Mouse (Mus musculus): Measurements from ENCODE around the gene Tmem9. TPM values are rescaled to one million over a fixed set of nuclear protein-coding genes. Genes with fewer than 3 reads are reported as not detected.

The Tmem9 gene
- polyA plus RNA-seq, 1 experiment from 2014 or later, result 57.4 TPM

DNA sequence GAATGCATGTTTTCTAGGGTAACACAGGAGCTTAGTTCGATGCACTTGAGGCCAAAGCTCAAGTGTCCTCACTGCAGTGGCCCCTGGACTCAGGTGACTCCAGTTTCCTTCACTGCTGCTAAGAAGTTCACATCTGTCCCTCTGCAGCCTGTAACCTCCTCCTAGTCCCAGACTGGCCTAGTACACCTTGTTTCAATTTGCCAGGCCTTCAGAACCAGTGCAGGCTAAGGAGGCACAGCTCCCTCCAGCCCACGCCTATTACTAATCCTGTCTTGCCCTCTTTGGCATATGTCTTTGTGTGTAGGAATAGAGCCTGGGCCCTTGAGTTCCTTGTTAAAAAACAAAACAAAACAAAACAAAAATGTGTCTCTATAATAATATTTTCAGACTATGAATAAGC, 9.4 kb downstream of the Tmem9 start:
- peak overlapping the region; percentile 45; the same call in 1 of the 2 replicates for H3K27ac ChIP-seq (ENCODE audit: low read depth)

DNA sequence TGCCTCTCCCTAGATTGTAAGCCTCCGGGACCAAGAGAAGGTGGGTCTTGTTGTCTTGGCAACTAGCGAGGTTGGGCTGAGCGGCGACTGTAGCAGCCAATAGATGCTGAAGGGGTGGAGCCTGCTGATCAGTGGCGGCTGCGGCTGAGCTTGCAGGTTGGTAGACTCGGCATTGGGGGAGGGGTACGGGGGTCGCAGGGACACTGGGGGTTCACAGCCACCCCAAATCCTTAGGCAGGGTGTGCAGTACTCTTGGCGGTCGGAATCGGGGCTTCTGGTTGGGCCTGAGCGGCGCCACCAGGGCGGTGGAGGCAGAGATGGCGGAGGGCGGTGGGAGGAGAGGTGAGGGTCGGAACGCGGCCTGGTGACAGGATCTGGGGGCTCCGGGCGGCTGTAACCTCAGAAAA, 10.0 kb downstream of the Tmem9 start:
- H3K27me3 ChIP-seq (ENCODE audit: insufficient read depth, low read length), result no peaks in the 10 kb centered on the region
- H3K4me1 ChIP-seq (ENCODE audit: insufficient read depth), result peaks cover 34% of the 10 kb centered on the region
- DNase-seq (peak; percentile 91), ATAC-seq (peak; percentile 94)
- 0% methylated on average over 22 of the region's 22 CpGs for WGBS (ENCODE audit: insufficient replicate concordance)
- H3K9me3 ChIP-seq (ENCODE audit: low read length), result no peaks in the 10 kb centered on the region
- H3K9ac ChIP-seq (replicated peaks), result peak overlapping the region; percentile 76
- H3K36me3 ChIP-seq (replicated peaks; ENCODE audit: insufficient read depth, low read length), result peaks cover 19% of the 10 kb centered on the region
- peak overlapping the region; percentile 85 for H3K4me2 ChIP-seq (ENCODE audit: low read depth, low read length)
- peak overlapping the region; percentile 73 for H3K27ac ChIP-seq (ENCODE audit: low read depth)
- H3K4me3 ChIP-seq (ENCODE audit: low read depth, low read length), result peak overlapping the region; percentile 86
- TF ChIP-seq EP300 (IDR thresholded peaks at IDR 0.05; ENCODE audit: low read depth), result no peak
- TF ChIP-seq CTCF (IDR thresholded peaks at IDR 0.05; ENCODE audit: low read depth), result no peak

More for the DNA sequence above, 9.4 kb downstream of the Tmem9 start:
- Histone ChIP-seq H3K4me3 (ENCODE audit: low read depth, low read length) (peak overlapping the region; percentile 86), H3K9ac (replicated peaks) (0 out of 2 replicates have a peak overlapping the region, but pooled peaks have one; percentile 76), H3K4me2 (ENCODE audit: low read depth, low read length) (peak overlapping the region; percentile 85), H3K4me1 (ENCODE audit: insufficient read depth) (peaks cover 34% of the 10 kb centered on the region), H3K36me3 (replicated peaks; ENCODE audit: insufficient read depth, low read length) (peaks cover 15% of the 10 kb centered on the region), H3K9me3 (ENCODE audit: low read length) (no peaks in the 10 kb centered on the region), H3K27me3 (ENCODE audit: insufficient read depth, low read length) (no peaks in the 10 kb centered on the region)
- TF ChIP-seq EP300 (IDR thresholded peaks at IDR 0.05; ENCODE audit: low read depth) (no peak), CTCF (IDR thresholded peaks at IDR 0.05; ENCODE audit: low read depth) (no peak)
- no peak for DNase-seq
- ATAC-seq, result no peak
- 74% methylated on average over 2 of the region's 2 CpGs for WGBS (ENCODE audit: insufficient replicate concordance)

DNA sequence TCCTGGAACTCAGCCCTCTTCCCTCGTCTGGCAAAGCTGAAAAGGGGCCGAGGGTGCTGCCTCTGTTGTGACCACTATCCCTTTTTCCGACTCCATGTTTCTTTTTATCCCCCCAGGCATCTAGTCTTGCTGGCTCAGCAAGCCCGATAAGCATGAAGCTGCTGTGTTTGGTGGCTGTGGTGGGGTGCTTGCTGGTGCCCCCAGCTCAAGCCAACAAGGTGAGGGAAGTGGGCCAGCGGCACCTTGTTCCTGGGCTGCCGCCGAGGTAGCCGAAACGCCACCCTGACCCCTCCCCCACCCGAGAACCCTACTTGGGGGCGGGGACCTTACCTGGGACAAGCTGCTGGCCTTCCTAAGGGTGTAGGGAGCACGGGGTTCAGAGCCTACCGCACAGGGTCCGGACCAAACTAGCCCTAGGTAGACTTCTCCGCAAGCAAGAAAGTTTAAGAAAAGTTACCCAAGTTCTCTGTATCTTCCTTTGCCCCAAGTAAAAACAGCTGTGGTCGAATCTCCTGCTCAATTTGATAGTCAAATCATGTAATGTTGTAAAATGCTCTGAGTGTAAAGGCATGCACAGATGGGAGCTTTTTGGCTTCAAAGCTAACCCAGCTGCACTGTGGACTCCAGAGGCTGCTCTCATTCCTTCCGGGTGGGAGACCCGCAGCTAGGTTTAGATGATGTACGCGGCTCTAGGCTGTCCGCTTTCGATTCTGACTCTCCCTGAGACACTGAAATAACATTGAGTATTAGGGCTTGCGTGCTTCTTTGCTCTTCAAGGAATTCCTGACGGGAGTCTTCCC, 10.6 kb downstream of the Tmem9 start:
- H3K4me3 ChIP-seq (ENCODE audit: low read depth, low read length), result peak overlapping the region; percentile 86

GRCm38 (mm10) chr1:136030201-136030600, 22.3 kb downstream of the Tmem9 start:
- 87% methylated on average over 7 of the region's 7 CpGs for WGBS (ENCODE audit: insufficient replicate concordance)
- no peak for ATAC-seq
- no peak for DNase-seq
- Histone ChIP-seq H3K9me3 (ENCODE audit: low read length) (no peaks in the 10 kb centered on the region), H3K4me1 (ENCODE audit: insufficient read depth) (no peaks in the 10 kb centered on the region), H3K4me2 (ENCODE audit: low read depth, low read length) (no peak overlapping the region), H3K9ac (replicated peaks) (no peak overlapping the region), H3K36me3 (replicated peaks; ENCODE audit: insufficient read depth, low read length) (peaks cover 70% of the 10 kb centered on the region), H3K27me3 (ENCODE audit: insufficient read depth, low read length) (no peaks in the 10 kb centered on the region), H3K27ac (ENCODE audit: low read depth) (no peak overlapping the region), H3K4me3 (ENCODE audit: low read depth, low read length) (no peak overlapping the region)
- TF ChIP-seq EP300 (IDR thresholded peaks at IDR 0.05; ENCODE audit: low read depth), result no peak
- no peak for TF ChIP-seq CTCF (IDR thresholded peaks at IDR 0.05; ENCODE audit: low read depth)

More for the DNA sequence above, 10.6 kb downstream of the Tmem9 start:
- Histone ChIP-seq H3K36me3 (replicated peaks; ENCODE audit: insufficient read depth, low read length) (peaks cover 26% of the 10 kb centered on the region), H3K9ac (replicated peaks) (peak overlapping the region; percentile 76), H3K4me2 (ENCODE audit: low read depth, low read length) (peak overlapping the region; percentile 85), H3K4me1 (ENCODE audit: insufficient read depth) (peaks cover 31% of the 10 kb centered on the region), H3K27ac (ENCODE audit: low read depth) (peak overlapping the region; percentile 73), H3K9me3 (ENCODE audit: low read length) (no peaks in the 10 kb centered on the region), H3K27me3 (ENCODE audit: insufficient read depth, low read length) (no peaks in the 10 kb centered on the region)
- TF ChIP-seq EP300 (IDR thresholded peaks at IDR 0.05; ENCODE audit: low read depth) (no peak), CTCF (IDR thresholded peaks at IDR 0.05; ENCODE audit: low read depth) (no peak)
- DNase-seq, result peak; percentile 71
- peak; percentile 31 for ATAC-seq
- 10% methylated on average over 24 of the region's 24 CpGs for WGBS (ENCODE audit: insufficient replicate concordance)

GRCm38 (mm10) chr1:136031697-136032096, 23.7 kb downstream of the Tmem9 start:
- no peaks in the 10 kb centered on the region for H3K9me3 ChIP-seq (ENCODE audit: low read length)
- DNase-seq (no peak), ATAC-seq (no peak)
- peaks cover 55% of the 10 kb centered on the region for H3K36me3 ChIP-seq (replicated peaks; ENCODE audit: insufficient read depth, low read length)
- WGBS (ENCODE audit: insufficient replicate concordance), result 77% methylated on average over 6 of the region's 8 CpGs
- no peaks in the 10 kb centered on the region for H3K4me1 ChIP-seq (ENCODE audit: insufficient read depth)
- H3K27me3 ChIP-seq (ENCODE audit: insufficient read depth, low read length), result no peaks in the 10 kb centered on the region
- H3K9ac ChIP-seq (replicated peaks), result no peak overlapping the region
- H3K4me3 ChIP-seq (ENCODE audit: low read depth, low read length), result no peak overlapping the region
- TF ChIP-seq CTCF (IDR thresholded peaks at IDR 0.05; ENCODE audit: low read depth) (no peak), EP300 (IDR thresholded peaks at IDR 0.05; ENCODE audit: low read depth) (no peak)
- H3K27ac ChIP-seq (ENCODE audit: low read depth), result no peak overlapping the region
- no peak overlapping the region for H3K4me2 ChIP-seq (ENCODE audit: low read depth, low read length)

DNA sequence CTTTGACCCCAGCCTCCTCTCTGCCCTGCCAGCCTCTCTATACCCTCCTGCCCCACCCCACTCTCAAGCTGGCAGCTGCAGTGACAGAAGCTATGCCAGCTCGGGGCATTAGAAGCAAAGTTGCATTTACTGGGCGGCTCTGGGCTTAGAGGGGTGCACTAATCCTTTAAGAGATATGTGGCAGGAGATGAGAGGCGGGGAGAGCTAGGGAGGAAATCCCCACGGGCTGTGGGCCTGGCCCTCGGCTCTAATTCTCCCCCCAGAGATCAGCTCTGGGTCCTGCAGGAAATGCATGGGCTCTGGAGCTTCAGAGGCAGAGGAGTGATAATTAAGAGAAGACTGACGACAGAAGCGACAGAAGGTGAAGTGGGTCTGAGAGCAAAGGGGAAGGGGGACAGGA, 25.0 kb downstream of the Tmem9 start:
- H3K9ac ChIP-seq (replicated peaks), result no peak overlapping the region
- no peak for ATAC-seq

More for the DNA sequence above, 25.0 kb downstream of the Tmem9 start:
- Histone ChIP-seq H3K4me3 (ENCODE audit: low read depth, low read length) (no peak overlapping the region), H3K4me2 (ENCODE audit: low read depth, low read length) (no peak overlapping the region), H3K27ac (ENCODE audit: low read depth) (no peak overlapping the region), H3K9me3 (ENCODE audit: low read length) (no peaks in the 10 kb centered on the region), H3K4me1 (ENCODE audit: insufficient read depth) (no peaks in the 10 kb centered on the region), H3K27me3 (ENCODE audit: insufficient read depth, low read length) (no peaks in the 10 kb centered on the region), H3K36me3 (replicated peaks; ENCODE audit: insufficient read depth, low read length) (peaks cover 42% of the 10 kb centered on the region)
- TF ChIP-seq CTCF (IDR thresholded peaks at IDR 0.05; ENCODE audit: low read depth) (no peak), EP300 (IDR thresholded peaks at IDR 0.05; ENCODE audit: low read depth) (no peak)
- 67% methylated on average over 7 of the region's 7 CpGs for WGBS (ENCODE audit: insufficient replicate concordance)
- DNase-seq, result no peak

Measured in liver, postnatal 0 days (tissue).